Mouse (Mus musculus): ENCODE results near the gene Mgat4b. TPM values are rescaled to one million over a fixed set of nuclear protein-coding genes. Genes with fewer than 3 reads are reported as not detected.

The Mgat4b gene
- polyA plus RNA-seq, 1 experiment from 2014 or later, result 31.2 TPM

GRCm38 (mm10) chr11:50277706-50278105, 67.0 kb downstream of the Mgat4b start:
- ATAC-seq (ENCODE audit: insufficient number of reproducible peaks, insufficient read depth, low FRiP score, low TSS enrichment, low read depth), result no peak
- Histone ChIP-seq H3K36me3 (peaks cover 46% of the 10 kb centered on the region), H3K4me1 (replicated peaks) (no peaks in the 10 kb centered on the region; the same call in 1 of the 2 replicates), H3K9ac (replicated peaks) (no peak overlapping the region), H3K27ac (no peak overlapping the region), H3K4me3 (replicated peaks) (no peak overlapping the region), H3K9me3 (no peaks in the 10 kb centered on the region), H3K4me2 (no peak overlapping the region), H3K27me3 (no peaks in the 10 kb centered on the region)
- WGBS, result 96% methylated on average over 6 of the region's 6 CpGs

GRCm38 (mm10) chr11:50279005-50279404, 68.3 kb downstream of the Mgat4b start:
- WGBS, result 86% methylated on average over 4 of the region's 4 CpGs
- Histone ChIP-seq H3K27ac (no peak overlapping the region), H3K9ac (replicated peaks) (no peak overlapping the region), H3K4me3 (replicated peaks) (no peak overlapping the region), H3K27me3 (no peaks in the 10 kb centered on the region), H3K9me3 (no peaks in the 10 kb centered on the region), H3K4me2 (no peak overlapping the region), H3K4me1 (replicated peaks) (no peaks in the 10 kb centered on the region; the same call in 1 of the 2 replicates), H3K36me3 (peaks cover 45% of the 10 kb centered on the region)
- no peak for ATAC-seq (ENCODE audit: insufficient number of reproducible peaks, insufficient read depth, low FRiP score, low TSS enrichment, low read depth)

GRCm38 (mm10) chr11:50280053-50280452, 69.4 kb downstream of the Mgat4b start:
- WGBS, result 81% methylated on average over 1 of the region's 1 CpGs
- Histone ChIP-seq H3K4me2 (no peak overlapping the region), H3K27me3 (no peaks in the 10 kb centered on the region), H3K27ac (no peak overlapping the region), H3K9ac (replicated peaks) (no peak overlapping the region), H3K9me3 (no peaks in the 10 kb centered on the region), H3K4me3 (replicated peaks) (no peak overlapping the region), H3K4me1 (replicated peaks) (no peaks in the 10 kb centered on the region; the same call in 1 of the 2 replicates), H3K36me3 (peaks cover 38% of the 10 kb centered on the region)
- ATAC-seq (ENCODE audit: insufficient number of reproducible peaks, insufficient read depth, low FRiP score, low TSS enrichment, low read depth), result no peak

Small RNA genes within 50 kb of the gene (microRNA-seq; reads per million reads assigned to microRNA genes)
- gene Mir6919, result not detected

Other genes with a start within 250 kb of the Mgat4b start
- 88.5 and 101 TPM in 2 replicates for gene Rnf130, start 185.5 kb upstream of the Mgat4b start, polyA plus RNA-seq (2016; fragmentation: Nextera tagmentation; extraction: Ambion mirVana)
- gene Tbc1d9b, start 79.5 kb upstream of the Mgat4b start, polyA plus RNA-seq (2016; fragmentation: Nextera tagmentation; extraction: Ambion mirVana), result 45.6 and 48.6 TPM in 2 replicates
- gene Mrnip, start 36.4 kb upstream of the Mgat4b start, polyA plus RNA-seq (2016; fragmentation: Nextera tagmentation; extraction: Ambion mirVana), result 22.8 and 23.8 TPM in 2 replicates
- 165 and 167 TPM in 2 replicates for gene Sqstm1, start 63 bp upstream of the Mgat4b start, polyA plus RNA-seq (2016; fragmentation: Nextera tagmentation; extraction: Ambion mirVana)
- 0.47 and 1.0 TPM in 2 replicates for gene Ltc4s, start 27.7 kb downstream of the Mgat4b start, polyA plus RNA-seq (2016; fragmentation: Nextera tagmentation; extraction: Ambion mirVana)
- 9.0 and 10.4 TPM in 2 replicates for gene Maml1, start 81.4 kb downstream of the Mgat4b start, polyA plus RNA-seq (2016; fragmentation: Nextera tagmentation; extraction: Ambion mirVana)
- gene Canx, start 114.8 kb downstream of the Mgat4b start, polyA plus RNA-seq (2016; fragmentation: Nextera tagmentation; extraction: Ambion mirVana), result 292 and 313 TPM in 2 replicates
- gene Cby3, start 143.6 kb downstream of the Mgat4b start, polyA plus RNA-seq (2016; fragmentation: Nextera tagmentation; extraction: Ambion mirVana), result 0.44 TPM in 1 of 2 replicates, not detected in the other
- gene Hnrnph1, start 166.1 kb downstream of the Mgat4b start, polyA plus RNA-seq (2016; fragmentation: Nextera tagmentation; extraction: Ambion mirVana), result 636 and 669 TPM in 2 replicates
- 28.1 and 32.0 TPM in 2 replicates for gene Rufy1, start 220.2 kb downstream of the Mgat4b start, polyA plus RNA-seq (2016; fragmentation: Nextera tagmentation; extraction: Ambion mirVana)